Mouse (Mus musculus): Measurements from ENCODE around the gene Ifit1. TPM values are rescaled to one million over a fixed set of nuclear protein-coding genes. Genes with fewer than 3 reads are reported as not detected.

The Ifit1 gene
- polyA plus RNA-seq, 1 experiment = 5.0 TPM

GRCm38 (mm10) chr19:34685530-34685929, 44.9 kb downstream of the Ifit1 start:
- 97% methylated on average over 1 of the region's 1 CpGs for WGBS
- no peak for TF ChIP-seq POLR2A (IDR thresholded peaks at IDR 0.05; ENCODE audit: borderline replicate concordance, extremely low read depth, low read depth, low read length)
- TF ChIP-seq CTCF (IDR thresholded peaks at IDR 0.05; ENCODE audit: insufficient read depth, low read length) = no peak

GRCm38 (mm10) chr19:34691402-34691801, 50.7 kb downstream of the Ifit1 start:
- no peak for DNase-seq
- TF ChIP-seq POLR2A (IDR thresholded peaks at IDR 0.05; ENCODE audit: borderline replicate concordance, extremely low read depth, low read depth, low read length) (no peak), CTCF (IDR thresholded peaks at IDR 0.05; ENCODE audit: insufficient read depth, low read length) (no peak)
- Histone ChIP-seq H3K4me1 (ENCODE audit: control insufficient read depth, insufficient read depth, low read length) (no peaks in the 10 kb centered on the region), H3K4me3 (replicated peaks; ENCODE audit: extremely low read depth, low read depth, low read length) (no peak overlapping the region)
- WGBS = 81% methylated on average over 6 of the region's 6 CpGs

More at GRCm38 (mm10) chr19:34685530-34685929, 44.9 kb downstream of the Ifit1 start:
- no peak for DNase-seq
- H3K4me3 ChIP-seq (replicated peaks; ENCODE audit: extremely low read depth, low read depth, low read length) = no peak overlapping the region
- H3K4me1 ChIP-seq (ENCODE audit: control insufficient read depth, insufficient read depth, low read length) = no peaks in the 10 kb centered on the region

GRCm38 (mm10) chr19:34696352-34696986, 55.8 kb downstream of the Ifit1 start:
- no peak for TF ChIP-seq CTCF (IDR thresholded peaks at IDR 0.05; ENCODE audit: insufficient read depth, low read length)
- no peak for TF ChIP-seq POLR2A (IDR thresholded peaks at IDR 0.05; ENCODE audit: borderline replicate concordance, extremely low read depth, low read depth, low read length)
- Histone ChIP-seq H3K4me3 (replicated peaks; ENCODE audit: extremely low read depth, low read depth, low read length) (no peak overlapping the region), H3K4me1 (ENCODE audit: control insufficient read depth, insufficient read depth, low read length) (no peaks in the 10 kb centered on the region)
- WGBS = 65% methylated on average over 8 of the region's 8 CpGs
- no peak for DNase-seq

GRCm38 (mm10) chr19:34697461-34697860, 56.8 kb downstream of the Ifit1 start:
- DNase-seq = no peak
- TF ChIP-seq CTCF (IDR thresholded peaks at IDR 0.05; ENCODE audit: insufficient read depth, low read length) (no peak), POLR2A (IDR thresholded peaks at IDR 0.05; ENCODE audit: borderline replicate concordance, extremely low read depth, low read depth, low read length) (no peak)
- WGBS = 67% methylated on average over 2 of the region's 2 CpGs
- Histone ChIP-seq H3K4me3 (replicated peaks; ENCODE audit: extremely low read depth, low read depth, low read length) (no peak overlapping the region), H3K4me1 (ENCODE audit: control insufficient read depth, insufficient read depth, low read length) (no peaks in the 10 kb centered on the region)

DNA sequence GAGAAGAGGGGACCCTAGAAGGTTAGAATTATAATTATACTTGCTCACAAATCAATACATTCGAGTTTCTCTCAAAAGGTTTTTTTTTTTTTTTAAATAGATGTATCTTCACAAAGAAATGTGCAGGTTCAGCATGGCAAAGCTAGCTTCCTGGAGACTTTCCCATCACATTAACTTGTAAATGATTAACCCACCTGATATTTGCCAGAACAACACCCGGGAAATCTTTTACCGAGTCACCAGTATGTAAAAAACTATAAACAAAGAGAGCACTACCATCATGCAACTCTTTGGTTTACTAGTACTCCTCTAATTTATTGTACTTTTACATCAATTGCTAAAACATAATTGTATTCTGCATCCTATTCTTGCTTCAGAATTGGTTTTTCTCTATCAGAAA, 57.8 kb downstream of the Ifit1 start:
- no peak for TF ChIP-seq POLR2A (IDR thresholded peaks at IDR 0.05; ENCODE audit: borderline replicate concordance, extremely low read depth, low read depth, low read length)
- TF ChIP-seq CTCF (IDR thresholded peaks at IDR 0.05; ENCODE audit: insufficient read depth, low read length) = no peak
- no peak for DNase-seq
- 69% methylated on average over 3 of the region's 3 CpGs for WGBS
- Histone ChIP-seq H3K4me1 (ENCODE audit: control insufficient read depth, insufficient read depth, low read length) (no peaks in the 10 kb centered on the region), H3K4me3 (replicated peaks; ENCODE audit: extremely low read depth, low read depth, low read length) (no peak overlapping the region)

DNA sequence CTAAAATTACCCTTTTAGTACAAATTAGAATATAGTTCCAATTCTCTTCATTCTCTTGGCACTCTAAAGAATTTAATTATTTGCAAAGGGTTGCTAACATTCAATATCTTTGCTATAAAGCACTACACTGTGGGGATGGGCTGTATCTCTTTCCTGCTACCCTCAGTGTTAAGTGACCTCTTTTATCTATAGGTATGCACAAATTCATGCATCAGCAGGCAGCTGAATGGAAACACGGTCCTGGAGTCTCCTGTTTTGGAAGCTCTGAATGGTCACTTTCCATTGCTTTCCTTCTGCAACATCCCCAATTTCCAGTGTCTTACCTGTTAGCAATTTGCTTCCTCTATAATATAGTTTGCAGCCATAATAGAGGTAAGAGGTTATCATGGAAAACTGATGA, 58.2 kb downstream of the Ifit1 start:
- no peak for TF ChIP-seq POLR2A (IDR thresholded peaks at IDR 0.05; ENCODE audit: borderline replicate concordance, extremely low read depth, low read depth, low read length)
- no peak for TF ChIP-seq CTCF (IDR thresholded peaks at IDR 0.05; ENCODE audit: insufficient read depth, low read length)
- Histone ChIP-seq H3K4me3 (replicated peaks; ENCODE audit: extremely low read depth, low read depth, low read length) (no peak overlapping the region), H3K4me1 (ENCODE audit: control insufficient read depth, insufficient read depth, low read length) (no peaks in the 10 kb centered on the region)
- 70% methylated on average over 1 of the region's 1 CpGs for WGBS
- no peak for DNase-seq

- Histone ChIP-seq H3K4me1 (ENCODE audit: control insufficient read depth, insufficient read depth, low read length) (no peaks in the 10 kb centered on the region), H3K4me3 (replicated peaks; ENCODE audit: extremely low read depth, low read depth, low read length) (no peak overlapping the region)
- TF ChIP-seq POLR2A (IDR thresholded peaks at IDR 0.05; ENCODE audit: borderline replicate concordance, extremely low read depth, low read depth, low read length) (no peak), CTCF (IDR thresholded peaks at IDR 0.05; ENCODE audit: insufficient read depth, low read length) (no peak)
- no peak for DNase-seq
- 82% methylated on average over 2 of the region's 2 CpGs for WGBS
These were observed 58.6 kb downstream of the Ifit1 start for GRCm38 (mm10) chr19:34699300-34699699.

Other genes with a start within 250 kb of the Ifit1 start
- gene Ch25h, start 165.7 kb upstream of the Ifit1 start, polyA plus RNA-seq (2012; rRNA removed) = 22.9 and 32.8 TPM in 2 replicates
- gene Lipa, start 113.4 kb upstream of the Ifit1 start, polyA plus RNA-seq (2012; rRNA removed) = 31.1 and 47.2 TPM in 2 replicates
- 3.8 and 6.3 TPM in 2 replicates for gene Ifit2, start 90.2 kb upstream of the Ifit1 start, polyA plus RNA-seq (2012; rRNA removed)
- 7.2 and 14.0 TPM in 2 replicates for gene Ifit3, start 57.3 kb upstream of the Ifit1 start, polyA plus RNA-seq (2012; rRNA removed)
- 0.78 and 1.1 TPM in 2 replicates for gene Ifit1bl1, start 38.9 kb upstream of the Ifit1 start, polyA plus RNA-seq (2012; rRNA removed)
- 2.1 and 4.5 TPM in 2 replicates for gene Ifit3b, start 32.9 kb upstream of the Ifit1 start, polyA plus RNA-seq (2012; rRNA removed)
- gene Ifit1bl2, start 128 bp upstream of the Ifit1 start, polyA plus RNA-seq (2012; rRNA removed) = 0.25 and 0.30 TPM in 2 replicates
- 2.9 and 3.8 TPM in 2 replicates for gene Slc16a12, start 106.4 kb downstream of the Ifit1 start, polyA plus RNA-seq (2012; rRNA removed)
- 1.4 and 2.6 TPM in 2 replicates for gene Pank1, start 238.6 kb downstream of the Ifit1 start, polyA plus RNA-seq (2012; rRNA removed)